Mouse (Mus musculus) spleen, postnatal 10 days (tissue): Measurements from ENCODE around the gene Tmed2.
"Not testable (repeated sequence)": the region's sequence is repeated elsewhere in the genome, so short reads cannot be mapped to it uniquely, and the experiment has no call there.

ENCODE experiments used
- DNase-seq, 2 experiments: peaks; one replicate each; pipeline ENCODE4 v3.0.0; 2021 to 2022; ENCODE audit warnings: low spot score in 2 of 2

Tmed2 gene

GRCm38 (mm10) chr5:124540383-124540786 lies at the start of gene Tmed2:
TSS of gene Tmed2 (plus strand) at chr5:124540695.
- peak; percentile 84 to 94 for DNase-seq

GRCm38 (mm10) chr5:124491732-124492131 lies 48.8 kb upstream of the Tmed2 start:
- no peak for DNase-seq

GRCm38 (mm10) chr5:124492618-124493017 lies 47.9 kb upstream of the Tmed2 start:
- DNase-seq, result no peak

GRCm38 (mm10) chr5:124493455-124493854 lies 47.0 kb upstream of the Tmed2 start:
- no peak for DNase-seq

- no peak for DNase-seq
Observed at GRCm38 (mm10) chr5:124495547-124495946, 44.9 kb upstream of the Tmed2 start.

GRCm38 (mm10) chr5:124496614-124497514 lies 43.6 kb upstream of the Tmed2 start:
- DNase-seq, result peak; percentile 29 to 54

GRCm38 (mm10) chr5:124498221-124498876 lies 42.1 kb upstream of the Tmed2 start:
- peak; percentile 30 to 47 for DNase-seq

GRCm38 (mm10) chr5:124499001-124499400 lies 41.5 kb upstream of the Tmed2 start:
- DNase-seq, result no peak

- not testable (repeated sequence) for DNase-seq
Observed at GRCm38 (mm10) chr5:124500037-124500436, 40.5 kb upstream of the Tmed2 start.

GRCm38 (mm10) chr5:124500573-124500972 lies 39.9 kb upstream of the Tmed2 start:
- no peak for DNase-seq

GRCm38 (mm10) chr5:124501541-124501940 lies 39.0 kb upstream of the Tmed2 start:
- no peak for DNase-seq

GRCm38 (mm10) chr5:124503742-124504141 lies 36.8 kb upstream of the Tmed2 start:
- no peak for DNase-seq

- DNase-seq, result no peak
Observed at GRCm38 (mm10) chr5:124505235-124505634, 35.3 kb upstream of the Tmed2 start.

- no peak for DNase-seq
Observed at GRCm38 (mm10) chr5:124506731-124507359, 33.6 kb upstream of the Tmed2 start.

GRCm38 (mm10) chr5:124509200-124509599 lies 31.3 kb upstream of the Tmed2 start:
- DNase-seq, result no peak

GRCm38 (mm10) chr5:124509742-124510237 lies 30.7 kb upstream of the Tmed2 start:
- no peak for DNase-seq

GRCm38 (mm10) chr5:124510536-124511050 lies 29.9 kb upstream of the Tmed2 start:
- DNase-seq, result no peak

GRCm38 (mm10) chr5:124515789-124516188 lies 24.7 kb upstream of the Tmed2 start:
- no peak for DNase-seq

GRCm38 (mm10) chr5:124518648-124519047 lies 21.8 kb upstream of the Tmed2 start:
- DNase-seq, result no peak

GRCm38 (mm10) chr5:124521588-124521987 lies 18.9 kb upstream of the Tmed2 start:
- no peak for DNase-seq

- DNase-seq, result no peak
Observed at GRCm38 (mm10) chr5:124523032-124523431, 17.5 kb upstream of the Tmed2 start.

GRCm38 (mm10) chr5:124524943-124525342 lies 15.6 kb upstream of the Tmed2 start:
- no peak for DNase-seq
